Mouse (Mus musculus) embryonic facial prominence, embryonic 12.5 days (tissue): ENCODE data around the gene Smad6. TPM values are rescaled to one million over a fixed set of nuclear protein-coding genes. Genes with fewer than 3 reads are reported as not detected.

Source experiments
- ATAC-seq: fragments of 200-750 bp; cut with Nextera tagmentation; 2 replicates; pipeline ENCODE4 v1.8.0; 2017; ENCODE audit not compliant: insufficient number of reproducible peaks, insufficient read depth, low FRiP score, low TSS enrichment
- H3K27ac ChIP-seq: fragments of 300-500 bp; sonication (generic); 2 replicates; pipeline ENCODE4 v1.5.1; 2016; ENCODE audit warnings: mild to moderate bottlenecking
- H3K27me3 ChIP-seq: fragments of 300-500 bp; sonication (generic); 2 replicates; pipeline ENCODE4 v1.6.1; 2016; ENCODE audit warnings: mild to moderate bottlenecking, moderate library complexity
- H3K36me3 ChIP-seq: fragments of 300-500 bp; sonication (generic); 2 replicates; pipeline ENCODE4 v1.6.1; 2016; ENCODE audit warnings: mild to moderate bottlenecking
- H3K4me1 ChIP-seq: fragments of 300-500 bp; sonication (generic); 2 replicates; pipeline ENCODE4 v1.6.1; 2016
- H3K4me2 ChIP-seq: fragments of 300-500 bp; sonication (generic); replicated peaks from 2 replicates; pipeline ENCODE4 v1.6.1; 2016; ENCODE audit warnings: mild to moderate bottlenecking, moderate library complexity
- H3K4me3 ChIP-seq: fragments of 300-500 bp; sonication (generic); 2 replicates; pipeline ENCODE4 v1.5.1; 2016; ENCODE audit warnings: mild to moderate bottlenecking
- H3K9ac ChIP-seq: fragments of 300-500 bp; sonication (generic); 2 replicates; pipeline ENCODE4 v1.6.1; 2016; ENCODE audit warnings: mild to moderate bottlenecking, moderate library complexity
- H3K9me3 ChIP-seq: fragments of 300-500 bp; sonication (generic); 2 replicates; pipeline ENCODE4 v1.6.1; 2016; ENCODE audit warnings: mild to moderate bottlenecking, moderate library complexity
- WGBS: fragments of 180-500 bp; shearing (Covaris S2); methylation state at CpG from one replicate; pipeline ENCODE4 v1.1.7; 2016; 5-methylcytosine and 5-hydroxymethylcytosine counted together
- polyA plus RNA-seq: library from polyadenylated mRNA; unstranded; fragments of >200 nt; fragmentation: Nextera tagmentation; extraction: Ambion mirVana; gene quantifications from 2 replicates; pipeline ENCODE4 v1.2.1, GENCODE M21; 2016

Gene Smad6
- polyA plus RNA-seq, 1 experiment from 2014 or later: 25.4 TPM

GRCm38 (mm10) chr9:63923190-63923717 lies 98.6 kb downstream of the Smad6 start:
- 0 out of 2 replicates have a peak, but pooled peaks cover 8% of the 10 kb centered on the region for H3K27me3 ChIP-seq
- H3K27ac ChIP-seq: no peak overlapping the region
- H3K9ac ChIP-seq: no peak overlapping the region
- H3K36me3 ChIP-seq: no peaks in the 10 kb centered on the region
- no peak overlapping the region for H3K4me2 ChIP-seq
- peaks cover 18% of the 10 kb centered on the region for H3K4me1 ChIP-seq
- WGBS: 67% methylated on average over 9 of the region's 9 CpGs
- peaks cover 4% of the 10 kb centered on the region; the same call in 1 of the 2 replicates for H3K9me3 ChIP-seq
- no peak overlapping the region for H3K4me3 ChIP-seq
- no peak for ATAC-seq

- H3K9me3 ChIP-seq: peaks cover 4% of the 10 kb centered on the region; the same call in 1 of the 2 replicates
- no peaks in the 10 kb centered on the region for H3K36me3 ChIP-seq
- no peak overlapping the region for H3K9ac ChIP-seq
- ATAC-seq: no peak
- H3K4me2 ChIP-seq: no peak overlapping the region
- H3K4me1 ChIP-seq: peaks cover 11% of the 10 kb centered on the region; the same call in 1 of the 2 replicates
- H3K27me3 ChIP-seq: no peaks in the 10 kb centered on the region
- H3K4me3 ChIP-seq: no peak overlapping the region
- WGBS: 86% methylated on average over 3 of the region's 3 CpGs
- no peak overlapping the region for H3K27ac ChIP-seq
Measured at GRCm38 (mm10) chr9:63919708-63920107, 102.2 kb downstream of the Smad6 start.

- Histone ChIP-seq H3K4me2 (no peak overlapping the region), H3K36me3 (no peaks in the 10 kb centered on the region), H3K9ac (no peak overlapping the region), H3K4me1 (peaks cover 8% of the 10 kb centered on the region; the same call in 1 of the 2 replicates), H3K9me3 (peaks cover 4% of the 10 kb centered on the region; the same call in 1 of the 2 replicates), H3K27me3 (no peaks in the 10 kb centered on the region), H3K27ac (no peak overlapping the region), H3K4me3 (no peak overlapping the region)
- ATAC-seq: no peak
- WGBS: 71% methylated on average over 18 of the region's 18 CpGs
Measured at GRCm38 (mm10) chr9:63919001-63919555, 102.8 kb downstream of the Smad6 start.

- 62% methylated on average over 4 of the region's 4 CpGs for WGBS
- Histone ChIP-seq H3K9ac (no peak overlapping the region), H3K27ac (no peak overlapping the region), H3K27me3 (no peaks in the 10 kb centered on the region), H3K4me2 (no peak overlapping the region), H3K36me3 (no peaks in the 10 kb centered on the region), H3K4me1 (peaks cover 8% of the 10 kb centered on the region; the same call in 1 of the 2 replicates), H3K9me3 (peaks cover 4% of the 10 kb centered on the region; the same call in 1 of the 2 replicates), H3K4me3 (no peak overlapping the region)
- no peak for ATAC-seq
Measured at GRCm38 (mm10) chr9:63918245-63918644, 103.6 kb downstream of the Smad6 start.

GRCm38 (mm10) chr9:63916441-63916840 lies 105.4 kb downstream of the Smad6 start:
- Histone ChIP-seq H3K36me3 (no peaks in the 10 kb centered on the region), H3K9me3 (no peaks in the 10 kb centered on the region), H3K4me1 (0 out of 2 replicates have a peak, but pooled peaks cover 13% of the 10 kb centered on the region), H3K4me2 (no peak overlapping the region), H3K4me3 (no peak overlapping the region), H3K27me3 (no peaks in the 10 kb centered on the region), H3K27ac (no peak overlapping the region), H3K9ac (no peak overlapping the region)
- no peak for ATAC-seq
- WGBS: 74% methylated on average over 6 of the region's 6 CpGs

GRCm38 (mm10) chr9:63915976-63916375 lies 105.9 kb downstream of the Smad6 start:
- Histone ChIP-seq H3K9ac (no peak overlapping the region), H3K9me3 (no peaks in the 10 kb centered on the region), H3K36me3 (no peaks in the 10 kb centered on the region), H3K4me3 (no peak overlapping the region), H3K4me2 (no peak overlapping the region), H3K4me1 (0 out of 2 replicates have a peak, but pooled peaks cover 13% of the 10 kb centered on the region), H3K27ac (no peak overlapping the region), H3K27me3 (no peaks in the 10 kb centered on the region)
- WGBS: 62% methylated on average over 5 of the region's 5 CpGs
- ATAC-seq: no peak

- H3K27me3 ChIP-seq: no peaks in the 10 kb centered on the region
- WGBS: 67% methylated on average over 5 of the region's 5 CpGs
- H3K4me3 ChIP-seq: no peak overlapping the region
- no peaks in the 10 kb centered on the region for H3K9me3 ChIP-seq
- no peak overlapping the region for H3K4me2 ChIP-seq
- 0 out of 2 replicates have a peak, but pooled peaks cover 13% of the 10 kb centered on the region for H3K4me1 ChIP-seq
- H3K36me3 ChIP-seq: no peaks in the 10 kb centered on the region
- H3K27ac ChIP-seq: no peak overlapping the region
- ATAC-seq: no peak
- no peak overlapping the region for H3K9ac ChIP-seq
Measured at GRCm38 (mm10) chr9:63914944-63915343, 106.9 kb downstream of the Smad6 start.

GRCm38 (mm10) chr9:63912051-63912450 lies 109.8 kb downstream of the Smad6 start:
- Histone ChIP-seq H3K27ac (peak overlapping the region; percentile 57; the same call in 1 of the 2 replicates), H3K9me3 (no peaks in the 10 kb centered on the region), H3K4me1 (0 out of 2 replicates have a peak, but pooled peaks cover 12% of the 10 kb centered on the region), H3K9ac (no peak overlapping the region), H3K4me3 (no peak overlapping the region), H3K27me3 (no peaks in the 10 kb centered on the region), H3K4me2 (no peak overlapping the region), H3K36me3 (no peaks in the 10 kb centered on the region)
- no peak for ATAC-seq
- 41% methylated on average over 9 of the region's 9 CpGs for WGBS

GRCm38 (mm10) chr9:63909618-63910017 lies 112.2 kb downstream of the Smad6 start:
- 0 out of 2 replicates have a peak, but pooled peaks cover 5% of the 10 kb centered on the region for H3K4me1 ChIP-seq
- H3K9ac ChIP-seq: no peak overlapping the region
- no peak overlapping the region for H3K4me3 ChIP-seq
- H3K27ac ChIP-seq: no peak overlapping the region
- no peak for ATAC-seq
- peaks cover under 1% of the 10 kb centered on the region; the same call in 1 of the 2 replicates for H3K9me3 ChIP-seq
- H3K27me3 ChIP-seq: no peaks in the 10 kb centered on the region
- 12% methylated on average over 5 of the region's 5 CpGs for WGBS
- no peak overlapping the region for H3K4me2 ChIP-seq
- no peaks in the 10 kb centered on the region for H3K36me3 ChIP-seq

GRCm38 (mm10) chr9:63904543-63904942 lies 117.3 kb downstream of the Smad6 start:
- no peak for ATAC-seq

More at GRCm38 (mm10) chr9:63904543-63904942, 117.3 kb downstream of the Smad6 start:
- Histone ChIP-seq H3K4me2 (no peak overlapping the region), H3K9me3 (peaks cover 7% of the 10 kb centered on the region; the same call in 1 of the 2 replicates), H3K9ac (no peak overlapping the region), H3K36me3 (no peaks in the 10 kb centered on the region), H3K4me1 (no peaks in the 10 kb centered on the region), H3K27me3 (no peaks in the 10 kb centered on the region), H3K4me3 (no peak overlapping the region), H3K27ac (no peak overlapping the region)
- 90% methylated on average over 2 of the region's 2 CpGs for WGBS
